11 mouse cellular contexts compared by ENCODE assay signal in genomic region chr12:108270240-108270919, GRCm38 (mm10). TPM values are rescaled to one million over a fixed set of nuclear protein-coding genes. Genes with fewer than 3 reads are reported as not detected.
DNase-seq lines count a peak whose midpoint lies in the region; ATAC-seq lines count a peak whose summit lies in the region.
"Had no signal": no experiment of that assay in that cellular context is flagged by ENCODE, and none has a peak within 500 bp of the region (broad histone marks: within the 10 kb centered on the region; RNA-seq: fewer than 3 reads in every experiment).

No protein-coding gene starts in this region.

- 59% methylated on average over 11 of the region's 13 CpGs for WGBS in hindbrain, embryonic 12.5 days
- WGBS in midbrain, embryonic 11.5 days, result 53% methylated on average over 13 of the region's 13 CpGs

- H3K27ac ChIP-seq in brown adipose tissue, adult 24 weeks (replicated peaks; ENCODE audit: low read depth, low read length), result 0 out of 2 replicates have a peak overlapping the region, but pooled peaks have one; percentile 3
- H3K27ac ChIP-seq in hindbrain, embryonic 12.5 days, result no peak overlapping the region
- no peak overlapping the region; the same call in 1 of the 2 replicates for H3K27ac ChIP-seq in midbrain, embryonic 11.5 days (ENCODE audit: low read depth, low read length)
- H3K27ac ChIP-seq: kidney, postnatal 0 days had no signal

- H3K9me3 ChIP-seq in hindbrain, embryonic 12.5 days (replicated peaks), result no peaks in the 10 kb centered on the region
- H3K9me3 ChIP-seq in midbrain, embryonic 11.5 days (ENCODE audit: control insufficient read depth, low read length), result no peaks in the 10 kb centered on the region

- H3K4me2 ChIP-seq in hindbrain, embryonic 12.5 days (replicated peaks), result peak overlapping the region; percentile 94
- peak overlapping the region; percentile 98; the same call in 1 of the 2 replicates for H3K4me2 ChIP-seq in midbrain, embryonic 11.5 days

- H3K4me3 ChIP-seq in brown adipose tissue, adult 24 weeks (ENCODE audit: insufficient read depth, low read depth, low read length), result peak overlapping the region; percentile 24; the same call in 1 of the 2 replicates
- H3K4me3 ChIP-seq in hindbrain, embryonic 12.5 days, result no peak overlapping the region
- H3K4me3 ChIP-seq in midbrain, embryonic 11.5 days (ENCODE audit: low read depth, low read length), result no peak overlapping the region; the same call in 1 of the 2 replicates
- H3K4me3 ChIP-seq: erythroblast, embryonic 14.5 days had no signal

- no peaks in the 10 kb centered on the region for H3K36me3 ChIP-seq in hindbrain, embryonic 12.5 days
- 0 out of 2 replicates have a peak, but pooled peaks cover 3% of the 10 kb centered on the region for H3K36me3 ChIP-seq in midbrain, embryonic 11.5 days (ENCODE audit: control insufficient read depth, insufficient read depth, low read length)

- peak; percentile 56 to 62 for DNase-seq in cerebellum, postnatal 14 days
- no peak for DNase-seq in cerebellum, postnatal 36 days
- no peak for DNase-seq in midbrain, embryonic 11.5 days (ENCODE audit: low spot score, missing footprints)
- DNase-seq in layer of hippocampus, adult 8-10 months (ENCODE audit: low spot score in 2 of 2), result no peak
- DNase-seq in ovary, postnatal 14 days (ENCODE audit: low spot score), result no peak

- no peak for ATAC-seq in hindbrain, embryonic 12.5 days (ENCODE audit: low FRiP score)
- no peak for ATAC-seq in midbrain, embryonic 11.5 days (ENCODE audit: low FRiP score)
- ATAC-seq in granulocyte monocyte progenitor cell, adult 5-6 weeks (replicated peaks; ENCODE audit: poor library complexity, severe bottlenecking), result no peak

- no peaks in the 10 kb centered on the region for H3K27me3 ChIP-seq in hindbrain, embryonic 12.5 days
- H3K27me3 ChIP-seq in midbrain, embryonic 11.5 days (ENCODE audit: control insufficient read depth, insufficient read depth, low read length), result no peaks in the 10 kb centered on the region
- H3K27me3 ChIP-seq: CH12.LX had no signal

- H3K9ac ChIP-seq in hindbrain, embryonic 12.5 days, result no peak overlapping the region
- H3K9ac ChIP-seq in midbrain, embryonic 11.5 days (ENCODE audit: low read length), result peak overlapping the region; percentile 40; the same call in 1 of the 2 replicates

- H3K4me1 ChIP-seq in brown adipose tissue, adult 24 weeks (ENCODE audit: control insufficient read depth, insufficient read depth, insufficient read length, low read length), result peaks cover 60% of the 10 kb centered on the region
- H3K4me1 ChIP-seq in hindbrain, embryonic 12.5 days, result peaks cover 88% of the 10 kb centered on the region
- peaks cover 69% of the 10 kb centered on the region for H3K4me1 ChIP-seq in midbrain, embryonic 11.5 days (ENCODE audit: control insufficient read depth, insufficient read depth, low read length)

RNA-seq across cellular contexts. Expression of gene Ccdc85c, which starts 4.8 kb away (rescaled TPM):
- polyA plus RNA-seq in brown adipose tissue, adult 24 weeks (2012; ENCODE audit: insufficient read depth, insufficient read length, missing spikeins), result 2.3 and 3.3 TPM in 2 replicates
- 15.2 and 16.3 TPM in 2 replicates for polyA plus RNA-seq in hindbrain, embryonic 12.5 days (2016; fragmentation: Nextera tagmentation; extraction: Ambion mirVana)
- polyA plus RNA-seq in midbrain, embryonic 11.5 days (2014; fragmentation: Nextera tagmentation; extraction: Ambion mirVana), result 19.2 and 20.4 TPM in 2 replicates
- 10 to 100 TPM; 56.3 to 67.6 (median 63.0) TPM for total RNA-seq in layer of hippocampus, adult 8-10 months (2022)
- 0.95 and 1.7 TPM in 2 replicates for total RNA-seq in granulocyte monocyte progenitor cell, adult 5-6 weeks (2014; fragmentation: Nextera tagmentation)
- 0.90 and 2.4 TPM in 2 replicates for total RNA-seq in granulocyte monocyte progenitor cell, adult 5-6 weeks (2017)

RNA-seq across cellular contexts. Expression of gene Hhipl1, which starts 35.7 kb away (rescaled TPM):
- not detected in 2 replicates for polyA plus RNA-seq in brown adipose tissue, adult 24 weeks (2012; ENCODE audit: insufficient read depth, insufficient read length, missing spikeins)
- polyA plus RNA-seq in hindbrain, embryonic 12.5 days (2016; fragmentation: Nextera tagmentation; extraction: Ambion mirVana), result 2.4 and 2.7 TPM in 2 replicates
- 2.7 and 3.5 TPM in 2 replicates for polyA plus RNA-seq in midbrain, embryonic 11.5 days (2014; fragmentation: Nextera tagmentation; extraction: Ambion mirVana)
- 1 to 10 TPM; 5.6 to 8.5 (median 7.1) TPM for total RNA-seq in layer of hippocampus, adult 8-10 months (2022)
- total RNA-seq in granulocyte monocyte progenitor cell, adult 5-6 weeks (2014; fragmentation: Nextera tagmentation), result not detected in 2 replicates
- total RNA-seq in granulocyte monocyte progenitor cell, adult 5-6 weeks (2017), result not detected in 2 replicates
- total RNA-seq: CH12.LX had no signal
- polyA plus RNA-seq: erythroblast, embryonic 14.5 days had no signal

Comparison
In these comparisons a context has a peak if more than half of its experiments do, and no peak if none do; other contexts are left out.
1. DNase-seq: peak in cerebellum, postnatal 14 days (2 of 2); none in cerebellum, postnatal 36 days (0 of 2), midbrain, embryonic 11.5 days (single experiment), layer of hippocampus, adult 8-10 months (0 of 2) and ovary, postnatal 14 days (single experiment).